Mouse (Mus musculus) lung, embryonic 14.5 days (tissue): ENCODE results near the gene Sept7. TPM values are rescaled to one million over a fixed set of nuclear protein-coding genes. Genes with fewer than 3 reads are reported as not detected.

Experiments
- ATAC-seq: fragments of 200-750 bp; cut with Nextera tagmentation; 2 replicates; pipeline ENCODE4 v1.8.0; 2017; ENCODE audit warnings: mild to moderate bottlenecking, moderate TSS enrichment, moderate library complexity; ENCODE audit not compliant: insufficient read depth
- DNase-seq: peaks from one replicate; pipeline ENCODE4 v3.0.0-alpha.2; 2015
- H3K27ac ChIP-seq: fragments of 300-500 bp; sonication (generic); 2 replicates; pipeline ENCODE4 v1.5.1; 2014; ENCODE audit warnings: low read depth, mild to moderate bottlenecking, moderate library complexity
- H3K27me3 ChIP-seq: fragments of 300-500 bp; sonication (generic); 2 replicates; pipeline ENCODE4 v1.6.1; 2014; ENCODE audit warnings: low read length, control low read depth; ENCODE audit not compliant: insufficient read depth
- H3K36me3 ChIP-seq: fragments of 300-500 bp; sonication (generic); 2 replicates; pipeline ENCODE4 v1.6.1; 2014; ENCODE audit warnings: control low read depth; ENCODE audit not compliant: insufficient read depth
- H3K4me1 ChIP-seq: fragments of 300-500 bp; sonication (generic); 2 replicates; pipeline ENCODE4 v1.6.1; 2014; ENCODE audit warnings: antibody characterized with exemption, control low read depth; ENCODE audit not compliant: insufficient read depth
- H3K4me2 ChIP-seq: fragments of 300-500 bp; sonication (generic); 2 replicates; pipeline ENCODE4 v1.6.1; 2014; ENCODE audit warnings: mild to moderate bottlenecking
- H3K4me3 ChIP-seq: fragments of 300-500 bp; sonication (generic); 2 replicates; pipeline ENCODE4 v1.5.1; 2014; ENCODE audit warnings: low read depth, low read length
- H3K9ac ChIP-seq: fragments of 300-500 bp; sonication (generic); 2 replicates; pipeline ENCODE4 v1.6.1; 2014
- H3K9me3 ChIP-seq: fragments of 300-500 bp; sonication (generic); 2 replicates; pipeline ENCODE4 v1.6.1; 2016; ENCODE audit warnings: low read depth, low read length, control low read depth
- CTCF ChIP-seq: IDR thresholded peaks from 2 replicates; pipeline ENCODE4 v1.5.1; 2016; ENCODE audit warnings: antibody characterized with exemption, low read depth
- WGBS: fragments of 180-500 bp; shearing (Covaris S2); extraction: QIAGEN DNeasy Blood & Tissue Kit; methylation state at CpG from one replicate; pipeline ENCODE4 v1.1.7; 2014; 5-methylcytosine and 5-hydroxymethylcytosine counted together
- polyA plus RNA-seq: library from polyadenylated mRNA; unstranded; fragments of >200 nt; fragmentation: Nextera tagmentation; extraction: Ambion mirVana; gene quantifications from 2 replicates; pipeline ENCODE4 v1.2.1, GENCODE M21; 2014

Gene Sept7
- polyA plus RNA-seq, 1 experiment from 2014 or later: 303 TPM

DNA sequence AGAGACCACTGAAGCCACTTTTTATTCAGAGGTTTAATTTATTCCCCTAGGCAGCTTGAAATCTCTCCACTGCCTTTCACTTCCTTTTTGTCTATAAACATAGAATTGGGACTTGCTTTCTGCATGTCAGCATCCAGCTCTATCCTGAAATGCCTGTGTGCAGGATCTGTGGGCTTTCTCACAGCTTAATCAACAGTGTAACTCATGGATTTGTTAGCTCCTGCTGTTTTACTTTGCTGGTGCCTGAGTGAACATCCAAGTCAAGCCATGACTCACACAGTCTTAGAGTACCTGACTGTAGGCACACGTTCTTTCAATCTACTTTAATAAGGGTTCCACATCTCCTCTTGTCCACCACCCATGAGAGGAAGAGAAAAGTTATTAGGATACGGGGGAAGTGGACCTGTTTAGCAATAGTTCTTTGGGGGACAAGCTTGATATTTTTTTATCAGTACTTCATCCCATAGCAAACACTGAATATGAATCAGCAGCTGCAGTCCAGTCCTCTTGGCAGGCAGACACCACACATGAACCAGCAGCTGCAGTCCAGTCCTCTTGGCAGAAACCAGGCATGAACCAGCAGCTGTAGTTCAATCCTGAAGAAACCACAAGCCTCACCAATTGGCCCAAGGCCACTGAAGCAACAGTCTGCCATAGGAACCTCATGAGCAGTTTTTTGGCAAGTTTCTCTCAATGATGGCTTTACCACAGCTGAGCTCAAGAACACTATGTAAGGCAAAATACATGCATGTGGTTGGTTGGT, 85.4 kb downstream of the Sept7 start:
- Histone ChIP-seq H3K4me2 (no peak overlapping the region), H3K27ac (no peak overlapping the region), H3K36me3 (no peaks in the 10 kb centered on the region), H3K9ac (no peak overlapping the region), H3K4me1 (no peaks in the 10 kb centered on the region), H3K27me3 (no peaks in the 10 kb centered on the region), H3K9me3 (no peaks in the 10 kb centered on the region), H3K4me3 (no peak overlapping the region)
- TF ChIP-seq CTCF: no peak
- 73% methylated on average over 2 of the region's 2 CpGs for WGBS
- no peak for ATAC-seq
- no peak for DNase-seq

DNA sequence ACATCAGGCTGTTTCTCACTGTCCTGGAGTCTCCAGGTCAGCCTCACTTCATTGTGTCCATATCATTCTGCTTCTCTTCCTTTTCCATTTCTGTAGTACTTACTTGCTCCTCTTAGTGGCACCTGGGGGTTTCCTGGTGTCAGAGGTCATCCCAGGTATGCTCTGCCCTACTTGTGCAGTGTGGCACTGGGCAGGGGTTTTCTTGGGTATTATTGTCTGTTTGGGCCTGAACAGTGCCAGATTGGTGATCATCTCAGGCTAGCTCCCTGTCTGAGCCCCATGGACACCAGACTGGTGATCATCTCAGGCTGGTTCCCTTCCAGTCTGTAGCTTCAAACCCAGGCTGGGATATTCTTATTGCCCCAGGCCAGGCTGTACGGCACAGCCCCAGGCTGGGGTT, 88.2 kb downstream of the Sept7 start:
- Histone ChIP-seq H3K36me3 (no peaks in the 10 kb centered on the region), H3K9me3 (no peaks in the 10 kb centered on the region), H3K27ac (no peak overlapping the region), H3K4me3 (no peak overlapping the region), H3K4me1 (no peaks in the 10 kb centered on the region), H3K4me2 (no peak overlapping the region), H3K9ac (no peak overlapping the region), H3K27me3 (no peaks in the 10 kb centered on the region)
- no peak for ATAC-seq
- no peak for TF ChIP-seq CTCF
- 38% methylated on average over 1 of the region's 1 CpGs for WGBS
- DNase-seq: no peak

DNA sequence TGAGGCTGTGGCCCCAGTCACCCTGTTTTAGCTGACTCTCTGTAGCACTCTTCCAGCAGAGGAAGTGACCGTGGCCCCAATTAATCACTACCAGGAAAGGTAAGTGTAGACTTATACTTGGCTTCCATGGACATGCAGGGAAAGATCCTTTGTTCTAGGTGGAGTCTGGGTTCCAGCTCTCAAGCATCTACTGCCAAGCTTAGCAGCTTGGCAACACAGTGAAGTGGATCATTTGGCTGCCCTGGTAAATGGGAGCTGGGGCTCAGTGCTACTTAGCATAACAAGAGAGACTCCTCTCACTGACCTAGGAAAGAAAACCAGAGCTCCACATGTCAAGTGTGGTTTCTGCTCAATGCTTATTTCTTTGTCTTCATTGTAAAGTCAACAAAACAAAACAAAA, 101.5 kb downstream of the Sept7 start:
- Histone ChIP-seq H3K4me2 (no peak overlapping the region), H3K36me3 (no peaks in the 10 kb centered on the region), H3K9ac (no peak overlapping the region), H3K27ac (no peak overlapping the region), H3K4me3 (no peak overlapping the region), H3K27me3 (no peaks in the 10 kb centered on the region), H3K4me1 (no peaks in the 10 kb centered on the region), H3K9me3 (no peaks in the 10 kb centered on the region)
- ATAC-seq (no peak), DNase-seq (no peak)
- WGBS: 79% methylated on average over 1 of the region's 1 CpGs
- no peak for TF ChIP-seq CTCF

DNA sequence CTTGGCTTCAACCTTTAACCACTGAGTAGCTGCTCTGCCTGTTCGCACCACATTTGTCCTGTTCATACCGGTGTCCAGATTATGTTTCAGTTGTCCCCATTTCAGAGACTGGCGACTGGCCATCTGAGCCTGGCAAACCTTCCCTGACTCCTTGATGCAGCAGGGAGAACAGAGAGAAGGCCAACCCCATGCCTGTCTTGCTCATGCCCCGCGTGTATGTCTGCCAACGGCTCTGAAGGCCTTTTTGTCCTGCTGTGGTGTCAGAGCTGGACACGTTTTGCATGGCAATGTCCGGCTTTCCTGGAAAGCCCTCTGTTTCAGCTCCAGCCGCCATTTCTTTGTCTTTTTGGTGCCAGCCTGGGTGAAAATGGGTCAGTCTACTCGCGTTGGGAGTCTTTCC, 103.6 kb downstream of the Sept7 start:
- Histone ChIP-seq H3K9ac (no peak overlapping the region), H3K27me3 (no peaks in the 10 kb centered on the region), H3K4me2 (no peak overlapping the region), H3K4me1 (no peaks in the 10 kb centered on the region), H3K36me3 (no peaks in the 10 kb centered on the region), H3K27ac (no peak overlapping the region), H3K4me3 (no peak overlapping the region), H3K9me3 (no peaks in the 10 kb centered on the region)
- DNase-seq: no peak
- ATAC-seq: no peak
- 84% methylated on average over 11 of the region's 11 CpGs for WGBS
- TF ChIP-seq CTCF: no peak

DNA sequence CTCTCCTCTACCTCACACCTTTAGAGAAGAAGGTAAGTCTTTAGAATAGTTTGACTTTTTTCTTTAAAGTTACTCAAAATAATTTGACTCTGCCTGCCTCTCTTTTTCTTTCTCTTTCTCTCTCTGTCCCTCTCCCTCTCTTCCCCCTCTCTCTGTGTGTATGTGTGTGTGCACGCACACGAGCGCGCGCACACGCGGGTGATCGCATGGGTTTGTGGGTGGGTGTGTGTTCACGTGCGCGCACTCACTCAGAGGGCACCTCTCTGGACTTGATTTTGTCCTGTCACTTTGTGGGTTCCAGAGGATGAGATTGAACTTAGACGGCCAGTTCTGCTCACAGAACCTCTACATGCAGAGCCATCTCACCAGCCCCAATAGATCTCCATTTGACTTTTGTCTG, 105.3 kb downstream of the Sept7 start:
- H3K4me3 ChIP-seq: no peak overlapping the region
- no peaks in the 10 kb centered on the region for H3K9me3 ChIP-seq
- H3K36me3 ChIP-seq: no peaks in the 10 kb centered on the region
- DNase-seq (no peak), ATAC-seq (no peak)
- no peak overlapping the region for H3K9ac ChIP-seq
- no peak for TF ChIP-seq CTCF
- WGBS: 97% methylated on average over 12 of the region's 12 CpGs
- no peaks in the 10 kb centered on the region for H3K27me3 ChIP-seq
- no peak overlapping the region for H3K27ac ChIP-seq
- no peaks in the 10 kb centered on the region for H3K4me1 ChIP-seq
- no peak overlapping the region for H3K4me2 ChIP-seq

DNA sequence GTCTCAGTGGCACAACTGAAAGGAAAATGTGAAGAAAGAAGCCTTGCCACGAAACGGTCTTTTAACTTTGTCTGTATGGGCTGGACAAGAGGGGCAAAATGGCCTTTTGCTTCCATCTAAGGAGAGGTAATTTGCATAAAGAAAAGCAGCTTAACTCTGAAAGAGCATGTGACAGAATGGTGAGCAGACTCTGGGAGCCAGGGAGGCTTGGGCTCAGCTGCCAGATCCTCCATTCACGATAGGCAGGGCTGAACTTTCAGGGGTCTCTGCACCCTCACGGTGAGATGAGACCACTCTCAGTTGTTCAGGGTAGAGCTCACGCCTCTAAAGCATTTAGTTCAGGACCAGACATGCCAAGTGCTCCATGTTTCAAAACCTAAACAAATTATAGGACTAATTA, 105.8 kb downstream of the Sept7 start:
- no peak for TF ChIP-seq CTCF
- no peaks in the 10 kb centered on the region for H3K36me3 ChIP-seq
- no peaks in the 10 kb centered on the region for H3K4me1 ChIP-seq
- no peak overlapping the region for H3K4me2 ChIP-seq
- 68% methylated on average over 5 of the region's 5 CpGs for WGBS
- H3K27ac ChIP-seq: no peak overlapping the region
- no peak overlapping the region for H3K9ac ChIP-seq
- H3K4me3 ChIP-seq: no peak overlapping the region
- DNase-seq (no peak), ATAC-seq (no peak)
- H3K9me3 ChIP-seq: no peaks in the 10 kb centered on the region
- H3K27me3 ChIP-seq: no peaks in the 10 kb centered on the region

Other genes with a start within 250 kb of the Sept7 start
- gene Gm10181, start 163.0 kb upstream of the Sept7 start, polyA plus RNA-seq: not detected in 2 replicates
- gene Herpud2, start 100.6 kb upstream of the Sept7 start, polyA plus RNA-seq: 31.1 and 34.3 TPM in 2 replicates
- 8.4 and 9.4 TPM in 2 replicates for gene Eepd1, start 229.1 kb downstream of the Sept7 start, polyA plus RNA-seq